Mouse (Mus musculus) liver (tissue): ENCODE results near the gene Allc.
A peak's percentile ranks its signal among the peaks of the same experiment; 100 is the strongest.

Experiments
- DNase-seq: peaks from one replicate; pipeline ENCODE4 v3.0.0-alpha.2; 2020; ENCODE audit warnings: mixed read lengths

Gene Allc

GRCm38 (mm10) chr12:28582423-28582822, at the start of gene Allc:
Allc (minus strand) TSS chr12:28582523.
- DNase-seq: no peak

GRCm38 (mm10) chr12:28628436-28628835, 46.1 kb upstream of the Allc start:
- DNase-seq: no peak

GRCm38 (mm10) chr12:28627092-28627491, 44.8 kb upstream of the Allc start:
- DNase-seq: no peak

- no peak for DNase-seq
These were observed 43.1 kb upstream of the Allc start for GRCm38 (mm10) chr12:28625407-28625806.

- no peak for DNase-seq
These were observed 41.9 kb upstream of the Allc start for GRCm38 (mm10) chr12:28624251-28624650.

GRCm38 (mm10) chr12:28623195-28623594, 40.9 kb upstream of the Allc start, which contains the start of gene Colec11:
Colec11 (minus strand) TSS chr12:28623377.
- DNase-seq: peak; percentile 36

- no peak for DNase-seq
These were observed 40.3 kb upstream of the Allc start for GRCm38 (mm10) chr12:28622641-28623040.

GRCm38 (mm10) chr12:28622167-28622532, 39.8 kb upstream of the Allc start:
- DNase-seq: no peak

- no peak for DNase-seq
These were observed 39.3 kb upstream of the Allc start for GRCm38 (mm10) chr12:28621451-28622166.

- no peak for DNase-seq
These were observed 35.0 kb upstream of the Allc start for GRCm38 (mm10) chr12:28617297-28617696.

GRCm38 (mm10) chr12:28614401-28614800, 32.1 kb upstream of the Allc start:
- no peak for DNase-seq

- DNase-seq: no peak
These were observed 30.1 kb upstream of the Allc start for GRCm38 (mm10) chr12:28612391-28612790.

GRCm38 (mm10) chr12:28607546-28608305, 25.4 kb upstream of the Allc start:
- no peak for DNase-seq

GRCm38 (mm10) chr12:28603494-28603893, 21.2 kb upstream of the Allc start:
- DNase-seq: no peak

- DNase-seq: no peak
These were observed 19.9 kb upstream of the Allc start for GRCm38 (mm10) chr12:28602259-28602658.

GRCm38 (mm10) chr12:28598526-28598991, 16.2 kb upstream of the Allc start:
- no peak for DNase-seq

- no peak for DNase-seq
These were observed 15.8 kb upstream of the Allc start for GRCm38 (mm10) chr12:28598110-28598509.

- DNase-seq: no peak
These were observed 15.4 kb upstream of the Allc start for GRCm38 (mm10) chr12:28597699-28598098.

- no peak for DNase-seq
These were observed 14.5 kb upstream of the Allc start for GRCm38 (mm10) chr12:28596851-28597250.

- DNase-seq: no peak
These were observed 8.1 kb upstream of the Allc start for GRCm38 (mm10) chr12:28590428-28590827.

GRCm38 (mm10) chr12:28589090-28589868, 7.0 kb upstream of the Allc start:
- peak; percentile 75 for DNase-seq

GRCm38 (mm10) chr12:28587949-28588348, 5.6 kb upstream of the Allc start:
- DNase-seq: no peak

GRCm38 (mm10) chr12:28584036-28584435, 1.7 kb upstream of the Allc start:
- DNase-seq: no peak
